Mouse (Mus musculus): Measurements from ENCODE around the gene Akr1b3.
"Not testable (repeated sequence)": the region's sequence is repeated elsewhere in the genome, so short reads cannot be mapped to it uniquely, and the experiment has no call there.

Akr1b3 gene

DNA sequence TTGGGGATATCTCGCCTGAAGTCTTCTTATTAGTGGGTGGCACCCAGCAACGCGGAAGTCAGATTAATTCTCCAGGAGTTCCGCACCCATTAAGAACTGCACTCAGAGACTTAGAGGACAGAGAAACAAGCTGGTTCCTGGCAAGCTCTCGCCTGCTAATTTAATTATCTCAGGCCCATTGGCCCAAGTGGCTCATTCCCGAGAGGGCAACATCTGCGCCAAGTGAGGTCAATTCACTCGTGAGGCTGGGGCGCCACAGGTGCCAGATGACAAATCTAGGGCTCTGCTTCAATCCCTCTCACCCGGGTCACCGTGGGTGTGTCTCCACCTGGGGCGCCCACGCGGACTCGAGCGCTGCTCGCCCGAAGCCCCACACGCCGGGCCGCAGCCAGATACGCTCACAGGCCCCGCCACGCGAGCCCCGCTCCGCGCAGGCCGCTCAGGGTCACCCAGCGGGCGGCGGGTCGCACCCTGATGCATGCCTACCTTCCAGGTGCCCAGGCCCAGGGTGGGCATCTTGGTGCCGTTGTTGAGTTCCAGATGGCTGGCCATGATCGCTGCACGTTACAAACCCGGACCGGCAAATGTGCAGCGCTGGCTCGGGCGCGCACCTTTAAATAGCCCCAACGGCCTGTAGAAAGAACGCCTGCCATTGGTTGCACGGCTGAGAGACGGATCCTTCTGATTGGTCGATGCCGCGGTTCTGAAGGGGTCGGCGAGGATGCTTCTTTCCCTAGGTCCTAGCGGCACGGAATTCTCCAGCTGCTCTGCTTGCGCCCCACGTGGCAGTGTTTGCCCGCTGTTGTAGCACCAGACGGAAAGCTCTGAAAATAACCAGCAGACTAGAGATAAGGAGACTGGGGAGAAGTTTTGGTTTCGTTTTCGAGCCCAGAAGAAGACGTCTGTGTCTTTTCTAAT is at the start of gene Akr1b3:
TSS of gene Akr1b3 (minus strand) at position 625 of the 918 bp plus-strand sequence.
- DNase-seq (ENCODE audit: low spot score) = peak; percentile 66

DNA sequence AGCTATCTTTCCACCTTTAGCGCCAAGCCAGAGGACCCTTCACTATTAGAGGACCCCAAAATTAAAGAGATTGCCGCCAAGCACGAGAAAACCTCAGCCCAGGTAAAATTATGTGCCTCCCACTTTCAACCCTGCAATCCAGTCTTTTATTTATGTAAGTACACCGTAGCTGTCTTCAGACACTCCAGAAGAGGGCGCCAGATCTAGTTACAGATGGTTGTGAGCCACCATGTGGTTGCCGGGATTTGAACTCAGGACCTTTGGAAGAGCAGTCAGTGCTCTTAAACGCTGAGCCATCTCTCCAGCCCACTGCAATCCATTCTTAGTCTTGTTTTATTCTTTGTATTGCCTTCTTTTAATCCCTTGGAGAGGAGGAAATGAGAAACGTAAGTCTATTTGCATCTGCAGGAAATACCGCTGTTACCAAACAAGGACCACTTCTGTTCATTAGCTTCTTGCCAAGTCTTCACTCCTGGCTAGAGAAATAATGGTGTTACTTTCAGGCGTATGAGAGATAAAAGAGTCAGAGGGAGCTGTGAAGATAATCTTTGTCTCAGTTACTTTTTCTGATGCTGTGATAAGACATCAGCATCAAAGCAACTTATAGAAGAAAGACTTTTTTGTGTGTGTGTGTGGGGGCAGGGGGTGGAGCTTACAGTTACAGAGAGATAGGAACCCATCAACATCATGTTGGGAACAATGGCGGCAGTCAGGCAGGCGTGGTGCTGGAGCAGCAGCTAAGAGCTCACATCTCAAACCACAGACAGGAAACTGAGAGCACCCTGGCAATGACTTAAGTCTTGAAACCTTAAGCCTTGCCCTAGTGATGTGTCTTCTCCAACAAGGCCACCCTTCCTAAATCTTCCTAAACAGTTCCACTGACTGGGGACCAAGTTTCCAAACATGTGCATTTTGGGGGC is 47.2 kb upstream of the Akr1b3 start:
- DNase-seq (ENCODE audit: low spot score) = no peak

DNA sequence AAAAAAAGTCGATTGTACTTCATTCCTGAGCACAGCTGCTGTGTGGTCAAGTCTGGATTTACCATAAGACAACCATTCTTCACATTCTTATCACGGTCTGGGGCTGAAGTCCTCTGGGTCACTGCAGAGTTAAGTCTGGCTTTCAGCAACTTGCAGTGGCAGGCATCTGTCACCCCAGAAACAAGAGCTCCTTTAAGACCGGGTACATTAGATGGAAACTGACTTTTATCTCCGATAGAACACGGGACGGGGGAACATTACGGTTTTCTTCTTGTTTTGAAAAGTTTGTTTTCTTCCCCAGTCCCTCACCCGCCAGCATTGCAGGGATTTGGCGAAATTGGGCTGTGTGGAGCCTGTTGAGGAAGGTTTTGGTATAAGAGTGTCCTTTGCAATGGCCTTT is 38.6 kb upstream of the Akr1b3 start:
- no peak for DNase-seq (ENCODE audit: low spot score)

DNA sequence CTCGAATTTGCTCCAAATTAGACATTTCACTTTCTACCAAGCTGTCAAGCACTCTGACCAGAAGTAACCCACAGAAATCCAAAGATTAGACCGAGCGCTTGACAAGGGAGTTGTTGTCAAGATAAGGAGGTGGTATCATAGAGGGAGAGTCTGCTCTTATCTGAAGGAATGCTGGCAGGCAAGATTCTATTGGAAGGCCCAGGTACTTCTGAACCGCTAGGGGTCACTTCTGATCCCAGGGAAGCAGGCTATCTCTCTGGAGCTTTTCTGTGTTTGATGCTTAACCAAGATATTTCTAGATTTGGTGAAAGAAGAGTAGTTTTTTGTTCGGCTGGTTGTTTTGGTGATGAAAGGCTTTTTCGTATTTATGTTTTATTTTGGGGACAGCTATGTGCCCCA is 38.1 kb upstream of the Akr1b3 start:
- no peak for DNase-seq (ENCODE audit: low spot score)

DNA sequence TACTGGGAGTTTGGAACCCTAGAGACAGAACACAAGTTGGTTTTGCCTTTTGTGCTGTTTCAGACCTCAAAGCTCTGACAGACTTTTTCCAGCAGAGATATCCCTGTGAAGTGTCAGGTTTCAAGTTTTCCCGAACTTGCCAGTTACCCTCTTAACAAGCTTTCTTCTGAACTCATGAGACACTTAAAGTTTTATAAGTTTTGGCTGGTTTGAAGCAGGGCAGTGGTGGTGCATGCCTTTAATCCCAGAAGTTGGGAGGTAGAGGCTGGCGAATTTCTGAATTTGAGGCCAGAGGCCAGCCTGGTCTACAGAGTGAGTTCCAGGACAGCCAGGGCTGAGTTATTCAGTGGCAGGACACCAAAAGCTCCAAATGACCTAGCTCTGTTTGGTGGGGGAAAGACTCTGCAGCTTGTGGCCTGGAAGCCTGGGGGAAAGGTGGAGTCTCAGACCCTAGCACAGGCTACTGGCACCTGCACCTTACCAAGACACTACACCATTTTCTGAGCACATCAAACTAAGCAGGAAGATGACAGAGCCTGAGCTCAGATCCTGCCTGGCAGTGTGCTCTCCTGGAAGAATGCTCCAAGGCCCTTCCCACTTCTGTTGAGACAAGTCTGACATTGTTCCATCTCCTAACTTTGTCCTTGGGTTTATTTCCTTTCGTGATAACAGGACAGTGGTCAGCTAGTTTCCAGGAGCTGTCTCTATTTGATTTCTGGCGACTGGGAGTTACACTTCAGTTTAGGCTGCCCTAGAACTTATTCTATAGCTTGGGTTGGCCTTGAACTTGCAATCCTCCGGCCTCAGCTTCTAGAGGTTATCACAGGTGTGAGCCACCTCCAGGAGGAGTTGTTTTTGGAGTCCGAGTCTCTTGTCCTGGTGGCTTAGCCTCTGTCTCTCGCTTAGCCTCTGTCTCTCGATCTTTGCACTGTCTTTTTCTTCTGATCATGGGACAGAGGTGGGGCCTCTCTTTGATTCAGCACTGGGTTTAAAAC is 37.4 kb upstream of the Akr1b3 start:
- DNase-seq (ENCODE audit: low spot score) = no peak

DNA sequence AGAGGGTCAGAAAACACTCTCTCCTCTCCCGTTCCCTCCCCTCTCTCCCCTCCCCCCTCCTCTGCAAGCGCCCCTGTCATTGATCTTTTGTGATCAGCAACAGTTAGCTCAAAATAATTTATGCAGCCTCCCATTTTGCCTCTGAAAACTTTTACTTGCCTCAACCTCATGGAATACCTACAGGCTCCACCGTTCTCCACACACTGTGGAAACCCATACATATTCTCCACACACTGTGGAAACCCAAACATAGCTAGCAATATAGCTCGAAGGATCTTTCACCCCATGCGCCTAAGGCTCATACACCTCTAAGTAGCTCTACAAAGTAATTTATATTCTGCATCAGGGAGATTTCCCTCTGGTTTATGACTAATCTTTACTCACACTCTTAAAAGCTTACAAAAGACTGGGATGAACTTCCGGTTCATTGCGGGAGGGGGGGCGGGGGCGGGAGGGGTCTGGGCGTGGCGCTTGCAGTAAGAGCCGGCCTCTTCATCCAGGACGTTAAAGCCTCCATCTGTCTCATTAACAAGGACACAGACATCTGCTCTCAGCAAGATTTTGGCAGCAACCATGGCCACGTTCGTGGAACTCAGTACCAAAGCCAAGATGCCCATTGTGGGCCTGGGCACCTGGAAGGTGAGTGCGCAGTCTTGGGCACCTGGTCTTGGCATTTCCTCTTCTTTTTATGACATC is 36.5 kb upstream of the Akr1b3 start, which contains the start of gene Akr1b8:
TSS of gene Akr1b8 (plus strand) at position 462 of the 696 bp plus-strand sequence.
- DNase-seq (ENCODE audit: low spot score) = no peak

DNA sequence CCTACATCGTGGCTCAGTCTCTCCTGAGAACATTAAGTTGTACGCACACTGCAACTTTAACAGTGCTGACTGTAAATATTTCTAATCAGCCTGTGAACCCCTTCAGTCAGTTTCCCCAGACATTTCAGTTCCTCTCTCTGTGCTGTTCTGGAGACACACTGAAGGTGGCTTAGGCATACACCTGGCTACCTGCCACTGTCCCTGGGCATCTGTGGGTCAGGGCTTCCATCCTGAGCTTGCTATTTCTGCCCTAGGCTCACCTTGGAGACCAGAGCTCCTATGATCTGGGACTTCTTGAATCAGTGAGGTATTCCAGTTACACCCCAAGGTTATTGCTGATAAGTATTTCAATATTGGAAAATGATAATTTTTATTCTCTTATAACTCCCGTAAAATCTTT is 35.1 kb upstream of the Akr1b3 start:
- DNase-seq (ENCODE audit: low spot score) = no peak

DNA sequence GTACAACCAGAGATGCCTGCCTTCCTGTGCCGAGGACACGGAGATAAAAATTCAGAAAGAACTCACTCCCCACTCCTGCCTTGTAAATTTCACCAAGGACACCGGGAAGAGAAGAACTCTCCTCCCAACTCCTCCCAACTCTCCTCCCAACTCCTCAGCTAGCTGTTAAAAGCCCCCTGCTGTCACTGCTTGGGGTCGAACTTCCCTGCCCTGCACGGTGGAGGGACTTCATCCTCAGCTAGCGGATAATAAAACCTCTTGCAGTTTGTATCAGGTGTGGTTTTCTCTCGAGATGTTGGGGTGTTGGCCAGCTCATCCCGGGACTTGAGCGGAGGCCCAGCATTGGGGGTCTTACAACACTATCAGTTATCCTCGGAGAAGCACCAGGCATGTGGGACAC is 34.2 kb upstream of the Akr1b3 start:
- DNase-seq (ENCODE audit: low spot score) = not testable (repeated sequence)

DNA sequence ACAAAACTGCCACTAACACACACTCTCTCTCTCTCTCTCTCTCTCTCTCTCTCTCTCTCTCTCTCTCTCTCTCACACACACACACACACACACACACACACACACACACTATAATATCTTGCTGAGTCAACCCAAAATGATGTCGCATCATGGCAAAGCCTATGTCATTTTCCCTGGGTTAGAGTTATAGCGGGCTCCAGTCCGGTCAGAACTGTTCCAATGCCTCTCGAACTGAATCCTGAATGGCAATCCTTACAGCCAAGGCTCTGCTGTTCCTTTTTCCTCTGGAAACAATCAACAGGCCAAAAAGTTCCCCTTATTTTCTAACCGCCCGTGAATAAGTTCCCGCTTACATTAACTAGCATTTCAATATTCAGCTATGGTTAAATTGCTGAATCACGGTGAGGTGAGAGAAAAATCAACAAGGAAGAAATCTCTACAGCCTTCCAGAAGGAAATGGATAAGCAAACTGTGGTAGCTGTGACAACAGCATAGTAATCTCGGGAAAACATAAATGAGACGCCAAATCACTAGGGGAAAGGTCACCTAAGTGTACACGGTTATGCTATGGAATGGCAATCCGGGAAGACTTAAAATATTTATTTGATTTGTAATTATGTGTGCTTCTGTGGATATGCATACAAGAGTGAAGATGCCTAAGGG is 32.9 kb upstream of the Akr1b3 start:
- no peak for DNase-seq (ENCODE audit: low spot score)

DNA sequence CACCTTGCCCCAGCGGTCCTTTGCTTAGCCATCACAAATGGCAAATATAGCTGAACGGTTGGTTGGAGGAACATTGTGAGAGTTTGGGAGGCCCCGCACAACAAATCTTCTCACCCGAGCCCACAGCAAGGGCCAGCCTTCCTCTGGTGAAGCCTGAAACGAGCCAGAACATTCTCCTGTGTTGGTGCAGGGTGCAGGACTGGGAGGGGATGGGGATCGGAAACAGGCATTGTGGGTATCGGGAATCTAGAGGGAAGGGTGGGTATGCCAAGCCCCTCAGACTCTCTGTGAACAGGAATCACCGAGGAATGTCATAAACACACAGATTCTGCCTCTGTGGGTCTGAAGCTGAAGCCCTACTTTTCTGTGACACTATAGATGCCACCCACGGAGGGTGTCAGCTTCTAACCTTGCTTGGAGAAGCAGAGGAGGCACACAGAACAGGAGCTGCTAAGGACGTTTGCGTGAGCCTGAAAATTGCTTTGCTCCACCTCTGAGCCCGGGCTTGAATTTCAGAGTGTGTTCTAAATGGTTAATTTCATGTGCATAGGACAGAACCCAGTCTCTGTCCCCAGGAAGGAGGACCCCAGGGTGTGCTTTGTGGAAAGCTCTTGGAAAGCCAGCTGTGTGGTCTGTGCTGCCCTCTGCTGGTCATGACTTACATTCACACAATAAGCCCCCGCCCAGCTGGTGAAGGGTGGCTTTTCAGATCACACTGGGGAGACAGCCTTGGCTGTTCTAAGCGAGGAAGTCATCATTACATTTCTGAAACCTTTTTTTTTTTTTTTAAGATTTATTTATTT is 29.0 kb upstream of the Akr1b3 start:
- peak; percentile 71 for DNase-seq (ENCODE audit: low spot score)

DNA sequence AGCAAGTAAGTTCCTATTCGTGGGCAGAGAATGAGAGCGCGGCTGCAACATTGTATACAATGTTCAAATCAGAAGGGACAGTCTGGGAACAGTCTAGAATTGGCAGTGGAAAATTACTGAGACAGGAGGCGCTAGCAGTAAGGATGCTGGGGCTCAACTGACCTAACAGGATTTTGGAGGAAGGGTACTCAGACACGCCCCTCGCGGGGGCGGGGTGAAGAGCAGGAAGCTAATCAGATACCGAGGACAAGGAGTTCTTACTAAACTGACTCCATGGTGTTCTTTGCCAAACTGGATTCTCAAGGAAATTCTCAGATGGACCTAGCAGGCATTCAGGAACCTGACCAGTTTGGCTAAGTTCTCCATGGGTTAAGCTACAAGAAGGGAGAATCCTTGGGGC is 27.7 kb upstream of the Akr1b3 start:
- no peak for DNase-seq (ENCODE audit: low spot score)

DNA sequence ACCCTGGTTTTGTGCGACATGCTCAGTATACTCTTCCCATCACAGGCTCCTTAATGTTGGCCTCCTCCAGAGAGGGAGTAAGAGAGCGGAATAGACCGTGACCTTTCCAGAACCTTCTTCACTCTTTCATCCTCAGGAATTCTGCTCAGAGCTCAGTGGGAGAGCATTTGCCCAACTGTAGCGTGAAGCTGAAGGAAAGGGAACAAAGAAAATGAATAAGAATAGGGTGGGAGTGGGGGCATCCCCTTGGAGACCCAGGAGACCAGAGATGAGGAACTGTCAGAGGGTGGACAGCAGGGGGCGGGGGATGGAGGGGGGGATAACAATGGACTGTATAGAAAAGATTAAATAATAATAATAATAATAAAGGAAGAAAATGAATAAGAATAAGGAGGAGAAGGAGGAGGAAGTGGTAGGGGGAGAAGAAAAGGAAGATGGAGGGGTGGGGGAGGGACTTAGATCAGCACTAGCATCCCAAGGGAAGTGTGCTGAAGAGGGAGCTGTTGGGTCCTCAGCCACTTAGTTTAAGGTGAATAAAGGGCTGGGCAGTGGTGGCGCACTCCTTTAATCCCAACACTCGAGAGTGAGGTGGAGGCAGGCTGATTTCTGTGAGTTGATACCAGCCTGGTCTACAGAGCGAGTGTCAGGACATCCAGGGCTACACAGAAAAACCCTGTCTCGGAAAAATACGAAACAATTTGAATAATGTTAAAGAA is 27.0 kb upstream of the Akr1b3 start:
- no peak for DNase-seq (ENCODE audit: low spot score)

DNA sequence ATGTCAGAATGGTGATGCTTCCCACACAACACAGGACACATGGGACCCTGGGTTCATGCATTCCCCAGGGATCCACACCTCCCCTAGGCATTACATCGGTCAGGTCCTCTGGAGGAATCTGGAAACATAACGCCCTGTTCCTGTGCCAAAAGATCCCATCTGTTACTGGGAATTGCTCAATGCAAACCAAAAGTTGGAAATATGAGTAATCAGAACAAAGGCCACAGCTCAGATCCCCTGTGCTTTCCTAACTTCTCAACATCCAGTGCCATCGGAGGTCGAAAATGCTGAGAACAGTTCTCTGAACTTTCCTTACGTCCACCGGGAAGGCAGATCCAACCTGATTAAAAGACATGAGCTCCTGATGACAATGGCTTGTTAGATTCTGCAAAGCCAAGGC is 26.1 kb upstream of the Akr1b3 start:
- no peak for DNase-seq (ENCODE audit: low spot score)

DNA sequence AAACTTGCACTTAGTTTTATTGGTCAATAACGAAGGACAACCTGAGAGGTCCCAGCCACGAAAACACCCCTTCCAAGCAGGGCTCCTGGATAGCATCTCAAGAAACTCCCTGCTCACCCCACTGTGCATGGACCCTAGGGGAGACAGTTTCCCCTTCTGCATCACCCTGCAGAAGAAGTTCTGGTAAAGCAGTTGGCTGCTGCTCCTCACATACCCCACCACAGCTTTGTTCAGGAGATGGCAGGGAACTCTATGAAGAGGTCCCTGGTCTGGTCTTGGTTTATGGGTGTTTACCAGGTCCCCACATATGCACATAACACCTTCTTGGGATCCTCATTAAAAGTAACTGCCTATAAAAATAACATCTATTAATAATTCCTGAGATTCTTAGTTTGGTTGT is 25.2 kb upstream of the Akr1b3 start:
- no peak for DNase-seq (ENCODE audit: low spot score)

DNA sequence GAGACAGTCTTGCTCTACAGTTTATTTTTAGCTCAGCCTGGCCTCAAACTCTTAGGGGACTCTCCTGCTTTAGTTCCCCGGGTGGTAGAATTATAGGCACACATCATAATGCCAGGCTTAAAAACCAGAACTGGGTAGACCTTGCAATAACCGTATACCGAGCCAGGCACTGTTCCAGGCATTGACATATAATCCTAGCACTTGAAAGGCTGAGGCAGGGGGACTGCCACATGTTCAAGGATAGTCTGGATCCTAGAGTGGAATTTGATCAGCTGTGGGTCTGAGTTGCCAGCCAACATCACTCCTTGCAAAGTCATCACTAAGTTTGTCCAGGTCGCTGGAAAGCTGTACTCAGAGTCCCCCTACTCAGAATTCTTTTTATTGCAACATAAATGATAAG is 24.7 kb upstream of the Akr1b3 start:
- no peak for DNase-seq (ENCODE audit: low spot score)

DNA sequence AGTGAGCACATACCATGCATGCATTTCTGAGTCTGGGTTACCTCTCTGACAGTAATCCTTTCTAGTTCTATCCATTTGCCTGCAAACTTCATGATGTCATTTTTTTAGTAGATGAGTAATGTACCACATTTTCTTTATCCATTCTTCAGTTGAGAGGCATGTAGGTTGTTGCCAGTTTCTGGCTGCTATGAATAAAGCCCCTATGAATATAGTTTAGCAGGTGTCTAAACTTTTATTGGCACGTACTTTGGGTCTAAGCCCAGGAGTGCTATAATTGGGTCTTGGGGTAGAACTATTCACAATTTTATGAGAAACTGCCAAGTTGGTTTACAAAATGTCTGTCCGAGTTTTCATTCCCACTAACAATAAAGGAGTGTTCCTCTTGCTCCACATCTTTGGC is 20.5 kb upstream of the Akr1b3 start:
- no peak for DNase-seq (ENCODE audit: low spot score)

DNA sequence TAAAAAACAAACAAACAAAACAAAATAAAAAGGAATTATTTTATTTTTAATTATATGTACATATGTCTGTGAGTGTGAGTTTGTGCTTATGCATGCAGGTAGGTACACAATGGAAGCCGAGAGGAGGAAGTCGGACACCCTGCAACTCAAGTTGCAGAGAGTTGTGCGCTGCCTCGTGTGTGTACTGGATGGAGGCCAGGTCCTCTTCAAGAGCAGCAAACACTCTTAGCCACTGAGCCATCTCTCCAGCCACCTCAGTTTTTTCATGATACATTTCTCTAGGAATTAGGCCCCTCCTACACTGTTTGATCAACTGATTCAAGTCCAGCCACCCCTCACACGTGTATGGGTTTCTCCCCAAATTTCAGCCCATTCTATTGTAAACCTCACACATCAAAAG is 17.4 kb upstream of the Akr1b3 start:
- DNase-seq (ENCODE audit: low spot score) = no peak

DNA sequence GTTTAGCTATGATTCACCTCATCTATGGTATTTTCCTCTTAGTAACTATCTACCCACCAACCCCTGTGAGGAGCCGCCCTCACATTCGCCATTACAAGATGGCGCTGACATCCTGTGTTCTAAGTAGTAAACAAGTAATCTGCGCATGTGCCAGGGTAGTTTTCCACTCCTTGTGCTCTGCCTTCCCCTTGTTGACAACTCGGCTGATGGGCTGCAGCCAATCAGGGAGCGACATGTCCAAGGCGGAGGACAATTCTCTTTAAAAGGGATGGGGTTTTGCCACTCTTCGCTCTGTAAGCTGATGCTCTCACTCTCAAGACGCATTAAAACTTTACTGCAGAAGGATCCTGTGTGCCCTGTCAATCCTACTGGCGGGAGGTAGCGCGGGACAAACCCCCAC is 14.5 kb upstream of the Akr1b3 start:
- DNase-seq (ENCODE audit: low spot score) = not testable (repeated sequence)

DNA sequence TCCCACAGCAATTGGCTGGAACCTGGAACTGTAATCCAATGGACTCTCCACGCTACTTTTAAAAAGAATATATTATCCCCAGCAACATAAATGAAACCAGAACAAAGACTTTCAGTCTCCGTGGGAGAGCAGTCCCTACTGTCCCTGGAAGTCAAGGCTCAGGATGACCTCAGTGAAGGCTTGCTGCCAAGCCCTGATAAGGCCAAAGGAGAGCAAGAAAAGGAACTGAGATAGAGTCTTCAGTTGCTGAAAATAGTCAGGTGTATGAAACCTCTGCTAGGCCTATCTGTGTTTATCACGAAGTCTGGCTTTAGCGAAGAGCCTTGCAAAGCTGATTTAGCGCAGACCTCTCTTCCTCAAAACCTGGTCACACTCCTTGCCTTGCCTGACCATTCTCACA is 14.1 kb upstream of the Akr1b3 start:
- DNase-seq (ENCODE audit: low spot score) = no peak

Measured in ovary, postnatal 14 days (tissue).